In the genomic region with DNA sequence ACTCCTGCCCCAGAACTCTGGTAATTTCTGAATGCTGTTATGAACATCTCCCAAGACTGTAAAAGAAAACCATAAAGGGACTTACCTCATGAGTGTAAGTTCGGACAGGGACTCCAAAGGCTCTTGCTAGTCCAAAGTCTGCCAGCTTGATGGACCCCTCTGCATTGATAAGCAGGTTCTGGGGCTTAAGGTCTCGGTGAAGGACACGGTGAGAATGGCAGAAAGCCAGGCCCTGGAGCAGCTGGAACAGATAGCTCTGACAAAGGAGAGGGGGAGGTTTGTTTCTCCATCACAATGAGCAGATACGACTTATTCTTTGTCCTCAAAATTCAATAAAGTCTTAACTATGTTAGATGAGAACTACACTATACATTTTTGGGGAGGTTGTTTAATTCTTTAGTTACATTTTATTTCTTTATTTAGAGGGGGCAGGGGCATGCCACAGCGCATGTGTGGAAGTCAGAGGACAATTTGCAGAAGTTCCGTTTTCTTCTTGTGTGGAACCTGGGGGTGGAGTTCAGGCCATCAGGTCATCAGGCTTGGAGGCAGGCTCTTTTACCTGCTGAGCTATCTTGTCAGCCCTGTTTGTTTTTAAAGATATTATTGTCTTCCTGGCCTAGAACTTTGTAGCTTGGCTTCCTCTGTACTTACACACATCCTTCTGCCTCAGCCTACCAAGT, we compare ENCODE assay signal across 19 mouse cellular contexts. TPM values are rescaled to one million over a fixed set of nuclear protein-coding genes. Genes with fewer than 3 reads are reported as not detected.
DNase-seq lines count a peak whose midpoint lies in the region; ATAC-seq and TF ChIP-seq lines count a peak whose summit lies in the region.
"Had no signal": no experiment of that assay in that cellular context is flagged by ENCODE, and none has a peak within 500 bp of the region (broad histone marks: within the 10 kb centered on the region; RNA-seq: fewer than 3 reads in every experiment).

No protein-coding gene starts in this region.

- TF ChIP-seq POLR2A in CH12.LX (IDR thresholded peaks at IDR 0.05; ENCODE audit: low read depth, low read length): no peak

- H3K4me1 ChIP-seq in heart, embryonic 12.5 days (replicated peaks): peaks cover 41% of the 10 kb centered on the region
- peaks cover 3 to 54% of the 10 kb centered on the region in 2 experiments; a peak in 3 of 4 replicates for H3K4me1 ChIP-seq in CH12.LX (ENCODE audit: control insufficient read depth in 1 of 2, insufficient read depth in 2 of 2)
- H3K4me1 ChIP-seq in liver, embryonic 16.5 days (ENCODE audit: control insufficient read depth, low read depth, low read length): peaks cover 24% of the 10 kb centered on the region
- H3K4me1 ChIP-seq in hindbrain, embryonic 16.5 days (ENCODE audit: control insufficient read depth, insufficient read depth, low read depth, low read length): peaks cover 11% of the 10 kb centered on the region

- DNase-seq in heart, postnatal 4 days: no peak
- peak; percentile 44 for DNase-seq in CH12.LX (ENCODE audit: extremely low read depth)
- peak; percentile 35 to 53 for DNase-seq in adrenal gland, postnatal 36 days
- DNase-seq in frontal cortex, postnatal 25 days (ENCODE audit: low spot score in 2 of 2): no peak
- DNase-seq: B cell, adult 2 months; cerebellum, postnatal 36 days; forebrain, postnatal 0 days; gastrocnemius, postnatal 10 days; kidney, adult 18-20 months; lung, postnatal 4 days had no signal

- TF ChIP-seq EP300 in CH12.LX (IDR thresholded peaks at IDR 0.05; ENCODE audit: low read length): no peak

- ATAC-seq in heart, embryonic 12.5 days (ENCODE audit: insufficient number of reproducible peaks, low FRiP score): no peak
- no peak for ATAC-seq in liver, embryonic 16.5 days (ENCODE audit: low read depth)
- ATAC-seq in hindbrain, embryonic 16.5 days: no peak
- no peak for ATAC-seq in megakaryocyte progenitor cell, adult 5-6 weeks (replicated peaks; ENCODE audit: poor library complexity)
- ATAC-seq: forebrain, postnatal 0 days; midbrain, embryonic 16.5 days had no signal

- peaks cover 49% of the 10 kb centered on the region for H3K36me3 ChIP-seq in heart, embryonic 12.5 days
- H3K36me3 ChIP-seq in CH12.LX (replicated peaks in 1 of 2; ENCODE audit: control insufficient read depth in 1 of 2, insufficient read depth in 1 of 2, low read length in 1 of 2): peaks cover 41 to 53% of the 10 kb centered on the region in 2 experiments
- peaks cover 21% of the 10 kb centered on the region for H3K36me3 ChIP-seq in liver, embryonic 16.5 days (ENCODE audit: control insufficient read depth, insufficient read depth)
- H3K36me3 ChIP-seq in hindbrain, embryonic 16.5 days (ENCODE audit: control insufficient read depth, insufficient read depth, low read length): no peaks in the 10 kb centered on the region

- H3K27me3 ChIP-seq in heart, embryonic 12.5 days (replicated peaks): no peaks in the 10 kb centered on the region
- H3K27me3 ChIP-seq in CH12.LX (replicated peaks): no peaks in the 10 kb centered on the region
- no peaks in the 10 kb centered on the region for H3K27me3 ChIP-seq in liver, embryonic 16.5 days (ENCODE audit: control insufficient read depth, insufficient read depth, low read depth, low read length)
- no peaks in the 10 kb centered on the region; the same call in 1 of the 2 replicates for H3K27me3 ChIP-seq in hindbrain, embryonic 16.5 days (replicated peaks; ENCODE audit: control insufficient read depth, insufficient read depth, low read length)
- H3K27me3 ChIP-seq: embryonic facial prominence, embryonic 15.5 days; hindbrain, embryonic 13.5 days; limb, embryonic 15.5 days had no signal

- peaks cover 22% of the 10 kb centered on the region for H3K79me2 ChIP-seq in CH12.LX (replicated peaks; ENCODE audit: control insufficient read depth, extremely low read depth, insufficient read depth, poor library complexity, severe bottlenecking)

- no peak for TF ChIP-seq CTCF in CH12.LX (conservative IDR thresholded peaks at IDR 0.05 in 1 of 2, IDR thresholded peaks at IDR 0.05 in 1 of 2; ENCODE audit: low read depth in 2 of 2, low read length in 2 of 2)

- no peak overlapping the region for H3K4me3 ChIP-seq in heart, embryonic 12.5 days
- H3K4me3 ChIP-seq in CH12.LX (replicated peaks in 1 of 3; ENCODE audit: low read depth in 2 of 3, low read length in 2 of 3, poor library complexity in 1 of 3): peak overlapping the region in 1 of 3 experiments; percentile 30
- H3K4me3 ChIP-seq in liver, embryonic 16.5 days (ENCODE audit: low read depth, low read length): no peak overlapping the region
- no peak overlapping the region for H3K4me3 ChIP-seq in hindbrain, embryonic 16.5 days (ENCODE audit: low read length)
- H3K4me3 ChIP-seq: heart, embryonic 10.5 days; hindbrain, embryonic 13.5 days had no signal

- dilution Hi-C loops in CH12.LX (cut with MboI; ENCODE audit: extremely low pct_ligation_motif_present, extremely low pct_unique_long_range_greater_than_20kb, low sequenced_read_pairs): no loop called here

- H3K27ac ChIP-seq in heart, embryonic 12.5 days (ENCODE audit: poor library complexity, severe bottlenecking): no peak overlapping the region
- no peak overlapping the region for H3K27ac ChIP-seq in CH12.LX (ENCODE audit: insufficient read depth, low read depth)
- no peak overlapping the region for H3K27ac ChIP-seq in liver, embryonic 16.5 days (ENCODE audit: low read length)
- no peak overlapping the region for H3K27ac ChIP-seq in hindbrain, embryonic 16.5 days (ENCODE audit: low read depth, low read length)
- H3K27ac ChIP-seq: embryonic facial prominence, embryonic 15.5 days; heart, embryonic 10.5 days; hindbrain, embryonic 13.5 days; limb, embryonic 15.5 days had no signal

- H3K9me3 ChIP-seq in heart, embryonic 12.5 days (replicated peaks): no peaks in the 10 kb centered on the region
- H3K9me3 ChIP-seq in CH12.LX (replicated peaks; ENCODE audit: low read length): no peaks in the 10 kb centered on the region
- no peaks in the 10 kb centered on the region for H3K9me3 ChIP-seq in liver, embryonic 16.5 days (replicated peaks; ENCODE audit: control insufficient read depth, low read length)
- H3K9me3 ChIP-seq in hindbrain, embryonic 16.5 days (ENCODE audit: control insufficient read depth, low read length): no peaks in the 10 kb centered on the region
- H3K9me3 ChIP-seq: embryonic facial prominence, embryonic 15.5 days; heart, embryonic 10.5 days; hindbrain, embryonic 13.5 days; limb, embryonic 15.5 days had no signal

- WGBS in heart, embryonic 12.5 days: 56% methylated on average over 6 of the region's 6 CpGs
- 47% methylated on average over 6 of the region's 6 CpGs for WGBS in liver, embryonic 16.5 days (ENCODE audit: insufficient replicate concordance)
- WGBS in hindbrain, embryonic 16.5 days: 69% methylated on average over 6 of the region's 6 CpGs

- in situ Hi-C loops in CH12.LX (cut with MboI; ENCODE audit: low pct_ligation_motif_present, low pct_unique_long_range_greater_than_20kb, low sequenced_read_pairs): no loop called here

- H3K4me2 ChIP-seq in heart, embryonic 12.5 days: peak overlapping the region; percentile 89
- 0 out of 2 replicates have a peak overlapping the region, but pooled peaks have one; percentile 8 for H3K4me2 ChIP-seq in CH12.LX (ENCODE audit: insufficient read depth, low read depth, poor library complexity, severe bottlenecking)
- H3K4me2 ChIP-seq in liver, embryonic 16.5 days (ENCODE audit: low read depth, low read length): peak overlapping the region; percentile 73; the same call in 1 of the 2 replicates
- no peak overlapping the region for H3K4me2 ChIP-seq in hindbrain, embryonic 16.5 days (ENCODE audit: low read length)
- H3K4me2 ChIP-seq: hindbrain, embryonic 13.5 days had no signal

- H3K9ac ChIP-seq in heart, embryonic 12.5 days: no peak overlapping the region
- no peak overlapping the region for H3K9ac ChIP-seq in CH12.LX (ENCODE audit: insufficient read depth, low read depth)
- H3K9ac ChIP-seq in liver, embryonic 16.5 days (ENCODE audit: low read depth, low read length): no peak overlapping the region
- H3K9ac ChIP-seq in hindbrain, embryonic 16.5 days (ENCODE audit: low read depth, low read length): no peak overlapping the region
- H3K9ac ChIP-seq: embryonic facial prominence, embryonic 15.5 days; forebrain, postnatal 0 days; hindbrain, embryonic 13.5 days; limb, embryonic 15.5 days had no signal

- TF ChIP-seq RAD21 in CH12.LX (IDR thresholded peaks at IDR 0.05; ENCODE audit: low read depth, low read length): no peak

RNA-seq across cellular contexts. Expression of gene Pmel, which starts 1.5 kb away (rescaled TPM):
- 0.99 and 1.0 TPM in 2 replicates for polyA plus RNA-seq in heart, embryonic 12.5 days (2016; fragmentation: Nextera tagmentation; extraction: Ambion mirVana)
- total RNA-seq in heart, postnatal 4 days (2021): 1 to 10 TPM; 1.3 to 1.8 TPM
- total RNA-seq in CH12.LX (2012; rRNA removed) (7.1 and 7.6 TPM in 2 replicates), CH12.LX (2014; rRNA removed) (5.3 and 5.5 TPM in 2 replicates)
- polyA plus RNA-seq in CH12.LX (2012; ENCODE audit: insufficient read length, low read depth): 8.8 and 9.4 TPM in 2 replicates
- total RNA-seq in adrenal gland, postnatal 36 days (2021): 1 to 10 TPM in 1 of 2 experiments, under 1 TPM in 1; 0.82 to 1.4 TPM
- 0.43 and 0.59 TPM in 2 replicates for polyA plus RNA-seq in liver, embryonic 16.5 days (2015; fragmentation: Nextera tagmentation; extraction: Ambion mirVana)
- polyA plus RNA-seq in hindbrain, embryonic 16.5 days (2015; fragmentation: Nextera tagmentation; extraction: Ambion mirVana): 0.83 and 0.97 TPM in 2 replicates
- 0.12 and 0.68 TPM in 2 replicates for total RNA-seq in megakaryocyte progenitor cell, adult 5-6 weeks (2015)
- total RNA-seq in megakaryocyte progenitor cell, adult 5-6 weeks (2017): 0.96 TPM in 1 of 2 replicates, not detected in the other

RNA-seq across cellular contexts. Expression of gene Cdk2, which starts 2.4 kb away (rescaled TPM):
- polyA plus RNA-seq in heart, embryonic 12.5 days (2016; fragmentation: Nextera tagmentation; extraction: Ambion mirVana): 106 and 109 TPM in 2 replicates
- 10 to 100 TPM; 59.2 to 63.1 TPM for total RNA-seq in heart, postnatal 4 days (2021)
- total RNA-seq in CH12.LX (2012; rRNA removed) (38.9 and 47.1 TPM in 2 replicates), CH12.LX (2014; rRNA removed) (79.3 and 86.9 TPM in 2 replicates)
- 75.3 and 89.2 TPM in 2 replicates for polyA plus RNA-seq in CH12.LX (2012; ENCODE audit: insufficient read length, low read depth)
- total RNA-seq in adrenal gland, postnatal 36 days (2021): 10 to 100 TPM; 17.4 to 19.7 TPM
- 50.8 and 53.8 TPM in 2 replicates for polyA plus RNA-seq in liver, embryonic 16.5 days (2015; fragmentation: Nextera tagmentation; extraction: Ambion mirVana)
- polyA plus RNA-seq in hindbrain, embryonic 16.5 days (2015; fragmentation: Nextera tagmentation; extraction: Ambion mirVana): 18.3 and 24.2 TPM in 2 replicates
- 83.1 and 98.3 TPM in 2 replicates for total RNA-seq in megakaryocyte progenitor cell, adult 5-6 weeks (2015)
- total RNA-seq in megakaryocyte progenitor cell, adult 5-6 weeks (2017): 65.8 and 68.0 TPM in 2 replicates

RNA-seq across cellular contexts. Expression of gene Rab5b, which starts 6.4 kb away (rescaled TPM):
- 71.3 and 72.9 TPM in 2 replicates for polyA plus RNA-seq in heart, embryonic 12.5 days (2016; fragmentation: Nextera tagmentation; extraction: Ambion mirVana)
- 10 to 100 TPM; 65.1 to 66.3 TPM for total RNA-seq in heart, postnatal 4 days (2021)
- 22.0 and 27.4 TPM in 2 replicates for total RNA-seq in CH12.LX (2012; rRNA removed)
- 28.9 and 34.4 TPM in 2 replicates for total RNA-seq in CH12.LX (2014; rRNA removed)
- polyA plus RNA-seq in CH12.LX (2012; ENCODE audit: insufficient read length, low read depth): 20.4 and 20.6 TPM in 2 replicates
- 100 to 1,000 TPM; 111 to 125 TPM for total RNA-seq in adrenal gland, postnatal 36 days (2021)
- 36.6 and 38.6 TPM in 2 replicates for polyA plus RNA-seq in liver, embryonic 16.5 days (2015; fragmentation: Nextera tagmentation; extraction: Ambion mirVana)
- polyA plus RNA-seq in hindbrain, embryonic 16.5 days (2015; fragmentation: Nextera tagmentation; extraction: Ambion mirVana): 118 and 130 TPM in 2 replicates
- 33.1 and 40.2 TPM in 2 replicates for total RNA-seq in megakaryocyte progenitor cell, adult 5-6 weeks (2015)
- 47.9 and 50.6 TPM in 2 replicates for total RNA-seq in megakaryocyte progenitor cell, adult 5-6 weeks (2017)

RNA-seq across cellular contexts. Expression of gene Suox, which starts 28.6 kb away (rescaled TPM):
- 10.7 and 12.8 TPM in 2 replicates for polyA plus RNA-seq in heart, embryonic 12.5 days (2016; fragmentation: Nextera tagmentation; extraction: Ambion mirVana)
- total RNA-seq in heart, postnatal 4 days (2021): 10 to 100 TPM; 11.6 to 12.1 TPM
- total RNA-seq in CH12.LX (2012; rRNA removed) (8.3 and 10.5 TPM in 2 replicates), CH12.LX (2014; rRNA removed) (10.9 and 11.4 TPM in 2 replicates)
- polyA plus RNA-seq in CH12.LX (2012; ENCODE audit: insufficient read length, low read depth): 9.0 TPM in 2 replicates
- 10 to 100 TPM; 24.1 to 24.3 TPM for total RNA-seq in adrenal gland, postnatal 36 days (2021)
- polyA plus RNA-seq in liver, embryonic 16.5 days (2015; fragmentation: Nextera tagmentation; extraction: Ambion mirVana): 12.5 and 12.9 TPM in 2 replicates
- 14.9 and 16.1 TPM in 2 replicates for polyA plus RNA-seq in hindbrain, embryonic 16.5 days (2015; fragmentation: Nextera tagmentation; extraction: Ambion mirVana)
- total RNA-seq in megakaryocyte progenitor cell, adult 5-6 weeks (2015): 2.0 and 2.2 TPM in 2 replicates
- total RNA-seq in megakaryocyte progenitor cell, adult 5-6 weeks (2017): 4.8 and 5.6 TPM in 2 replicates

RNA-seq across cellular contexts. Expression of gene Dgka, which starts 42.2 kb away (rescaled TPM):
- 4.4 TPM in 2 replicates for polyA plus RNA-seq in heart, embryonic 12.5 days (2016; fragmentation: Nextera tagmentation; extraction: Ambion mirVana)
- total RNA-seq in heart, postnatal 4 days (2021): 1 to 10 TPM; 5.3 to 6.5 TPM
- 5.9 and 6.6 TPM in 2 replicates for total RNA-seq in CH12.LX (2012; rRNA removed)
- total RNA-seq in CH12.LX (2014; rRNA removed): 3.4 TPM in 2 replicates
- 9.0 and 9.5 TPM in 2 replicates for polyA plus RNA-seq in CH12.LX (2012; ENCODE audit: insufficient read length, low read depth)
- total RNA-seq in adrenal gland, postnatal 36 days (2021): 10 to 100 TPM; 16.2 to 20.2 TPM
- 2.6 and 3.0 TPM in 2 replicates for polyA plus RNA-seq in liver, embryonic 16.5 days (2015; fragmentation: Nextera tagmentation; extraction: Ambion mirVana)
- 7.4 and 8.8 TPM in 2 replicates for polyA plus RNA-seq in hindbrain, embryonic 16.5 days (2015; fragmentation: Nextera tagmentation; extraction: Ambion mirVana)
- 9.6 and 13.0 TPM in 2 replicates for total RNA-seq in megakaryocyte progenitor cell, adult 5-6 weeks (2015)
- 9.1 and 10.7 TPM in 2 replicates for total RNA-seq in megakaryocyte progenitor cell, adult 5-6 weeks (2017)

Comparison
In these comparisons a context has a peak if more than half of its experiments do, and no peak if none do; other contexts are left out.
1. DNase-seq: peak in CH12.LX (single experiment) and adrenal gland, postnatal 36 days (2 of 2); none in heart, postnatal 4 days (single experiment) and frontal cortex, postnatal 25 days (0 of 2).